Mouse (Mus musculus): Measurements from ENCODE around the gene Krtap13. TPM values are rescaled to one million over a fixed set of nuclear protein-coding genes. Genes with fewer than 3 reads are reported as not detected.
"Not testable (repeated sequence)": the region's sequence is repeated elsewhere in the genome, so short reads cannot be mapped to it uniquely, and the experiment has no call there.

Krtap13 gene
- not detected for total RNA-seq (2021)
- long read RNA-seq, experiment 1: 0 reads
- long read RNA-seq, experiment 2: 0 reads

DNA sequence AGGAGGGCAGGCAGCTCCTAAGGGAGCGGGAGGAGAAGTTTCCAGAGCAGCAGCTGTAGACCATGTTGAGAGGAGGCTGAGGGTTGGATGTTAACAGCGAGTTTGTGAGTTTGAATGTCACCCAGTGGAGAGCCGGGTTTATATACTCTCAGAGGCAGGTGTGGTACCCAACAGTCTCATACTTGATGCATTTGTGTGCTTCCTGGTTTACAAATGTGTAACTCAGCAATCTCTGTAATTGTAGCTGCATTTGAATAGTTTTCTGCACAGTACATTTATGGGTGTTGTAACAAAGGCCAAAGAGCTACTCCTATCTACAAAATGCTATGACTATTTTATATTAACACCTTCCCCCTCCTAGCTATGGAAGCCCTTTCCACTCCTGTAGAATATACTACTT is at the start of gene Krtap13:
Gene Krtap13, minus strand, starts transcription at position 101 of the 400 bp plus-strand sequence.
- DNase-seq; intact Hi-C loops (cut with DNase I): not testable (repeated sequence)

DNA sequence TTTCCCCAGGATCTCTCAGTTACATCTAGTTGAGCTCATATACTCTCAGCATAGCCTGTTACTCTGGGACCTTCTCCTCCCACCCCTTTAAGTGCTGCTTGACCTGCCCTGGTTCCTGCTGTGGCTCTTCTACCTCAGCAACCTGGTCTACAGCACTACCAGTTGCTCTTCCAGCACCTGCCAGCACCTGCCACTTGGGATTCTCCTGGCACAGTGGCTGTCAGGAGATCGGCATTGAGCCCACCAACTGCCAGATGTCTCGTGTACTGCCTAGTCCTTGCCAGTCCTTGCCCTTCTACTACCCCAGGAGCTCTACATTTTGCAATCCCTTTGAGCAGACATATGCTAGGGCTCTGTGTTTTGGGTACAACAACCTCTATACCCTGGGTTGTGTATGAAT is 35.4 kb upstream of the Krtap13 start:
- intact Hi-C loops (cut with DNase I): no loop called here
- DNase-seq: no peak

DNA sequence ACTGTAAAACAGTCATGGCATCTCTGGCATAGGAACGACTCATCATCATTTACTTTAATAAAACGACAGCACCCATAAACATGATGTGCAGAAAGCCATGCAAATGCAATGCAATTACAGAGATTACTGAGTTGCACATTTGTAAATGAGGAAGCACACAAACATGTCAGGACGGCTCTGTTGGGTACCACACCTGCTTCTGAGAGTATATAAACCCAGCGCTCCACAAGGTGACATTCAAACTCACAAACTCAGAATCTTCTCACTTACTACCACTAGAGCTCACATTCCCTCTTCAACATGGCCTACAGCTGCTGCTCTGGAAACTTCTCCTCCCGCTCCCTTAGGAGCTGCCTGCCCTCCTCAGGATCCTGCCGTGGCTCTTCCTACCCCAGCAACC is 26.2 kb upstream of the Krtap13 start, which contains the start of gene Gm5965:
Gene Gm5965, plus strand, starts transcription at position 301 of the 400 bp plus-strand sequence.
- no peak for DNase-seq
- intact Hi-C loops (cut with DNase I): no loop called here

DNA sequence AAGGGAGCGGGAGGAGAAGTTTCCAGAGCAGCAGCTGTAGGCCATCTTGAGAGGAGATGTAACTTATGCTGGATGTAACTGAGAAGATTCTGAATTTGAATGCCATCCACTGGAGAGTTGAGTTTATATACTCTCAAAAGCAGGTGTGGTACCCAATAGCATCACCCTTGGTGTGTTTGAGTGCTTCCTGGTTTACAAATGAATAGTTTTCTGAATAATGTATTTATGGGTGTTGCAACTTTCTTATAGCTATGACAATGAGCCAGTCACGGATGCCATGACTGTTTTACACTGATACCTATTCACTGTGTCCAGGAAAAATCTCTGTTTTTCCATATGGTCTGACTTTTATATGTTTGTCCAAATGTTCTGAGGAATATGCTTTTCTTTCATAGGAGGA is 22.7 kb upstream of the Krtap13 start, which contains the start of gene 2310057N15Rik:
Gene 2310057N15Rik, minus strand, starts transcription at position 101 of the 400 bp plus-strand sequence.
- intact Hi-C loops (cut with DNase I): no loop called here
- DNase-seq: no peak

DNA sequence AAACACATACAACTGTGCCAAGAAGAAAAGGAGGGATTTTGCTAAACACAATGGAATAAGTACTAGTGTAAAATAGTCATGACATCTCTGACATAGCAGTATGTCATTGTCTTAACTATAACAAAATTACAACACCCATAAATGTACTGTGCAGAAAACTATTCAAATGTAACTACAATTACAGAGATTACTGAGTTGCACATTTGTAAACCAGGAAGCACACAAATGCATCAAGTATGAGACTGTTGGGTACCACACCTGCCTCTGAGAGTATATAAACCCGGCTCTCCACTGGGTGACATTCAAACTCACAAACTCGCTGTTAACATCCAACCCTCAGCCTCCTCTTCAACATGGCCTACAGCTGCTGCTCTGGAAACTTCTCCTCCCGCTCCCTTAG is 7.1 kb upstream of the Krtap13 start, which contains the start of gene 2310034C09Rik:
Gene 2310034C09Rik, plus strand, starts transcription at position 301 of the 400 bp plus-strand sequence.
- intact Hi-C loops (cut with DNase I); DNase-seq: not testable (repeated sequence)

DNA sequence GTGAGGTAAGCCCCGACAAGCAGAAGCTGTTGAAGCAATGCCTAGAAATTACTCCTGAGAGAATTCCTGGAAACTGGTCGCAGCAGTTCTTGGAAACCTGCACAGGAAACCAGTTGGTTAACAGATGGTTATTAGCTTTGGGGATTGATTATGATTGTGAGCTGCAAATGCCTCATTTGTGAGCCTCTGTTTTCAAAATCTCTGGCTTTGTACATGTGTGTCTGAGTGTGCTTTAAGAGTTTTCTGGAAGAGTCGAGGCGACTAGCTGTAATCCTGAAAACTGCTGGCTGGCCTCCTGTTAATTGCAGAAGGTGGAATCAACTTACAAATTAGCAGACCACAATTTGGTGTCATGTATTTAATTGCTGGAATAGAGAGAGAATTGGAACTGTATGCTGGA is 3.5 kb downstream of the Krtap13 start:
- DNase-seq: no peak
- intact Hi-C loops (cut with DNase I): no loop called here

DNA sequence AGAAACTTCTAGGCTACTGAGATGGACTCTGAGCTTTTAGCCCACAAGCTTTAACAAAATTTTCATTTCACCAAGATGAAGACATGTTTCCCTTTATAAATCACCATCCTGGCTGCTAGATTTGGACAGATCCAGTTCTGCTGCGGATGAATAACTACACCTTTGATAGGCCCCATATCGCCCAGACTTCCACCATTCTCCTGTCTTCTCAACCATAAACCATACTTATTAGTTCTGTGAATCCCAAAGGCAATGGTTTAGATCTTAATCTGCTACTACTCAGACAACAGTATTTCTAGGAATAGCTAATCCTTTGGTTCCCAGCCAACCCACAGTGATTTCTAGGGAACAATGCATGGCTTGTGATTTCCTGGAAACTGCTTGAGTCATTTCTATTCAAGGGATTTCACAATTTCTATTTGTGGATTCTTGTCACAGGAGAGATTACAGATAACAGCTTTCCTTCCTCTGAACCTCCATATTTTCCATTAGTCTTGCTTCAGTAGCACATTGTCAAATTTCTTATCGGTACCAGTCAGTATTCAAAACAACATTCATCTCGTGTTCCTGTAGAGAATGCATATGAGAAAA is 6.6 kb downstream of the Krtap13 start:
- no peak for DNase-seq
- intact Hi-C loops (cut with DNase I): no loop called here

DNA sequence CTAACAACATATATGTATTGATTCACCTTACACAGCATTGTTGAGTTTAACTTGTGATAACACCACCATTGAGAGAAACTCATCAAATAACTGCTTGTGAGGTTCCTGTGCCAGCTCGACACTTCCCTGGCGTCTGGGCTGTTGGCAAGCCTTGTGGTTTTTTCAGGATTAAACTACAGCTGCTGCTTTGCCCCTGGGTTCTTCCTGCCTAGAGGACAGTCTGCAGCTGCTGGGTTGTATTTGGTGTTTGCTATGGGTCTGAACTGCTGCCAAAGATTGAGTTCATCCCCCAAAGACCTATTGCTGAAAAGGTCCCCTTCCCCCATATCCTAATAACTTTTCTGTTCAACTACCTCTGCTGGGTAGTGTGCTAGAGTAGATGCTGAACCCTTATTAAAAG is 16.0 kb downstream of the Krtap13 start:
- intact Hi-C loops (cut with DNase I): no loop called here
- no peak for DNase-seq

DNA sequence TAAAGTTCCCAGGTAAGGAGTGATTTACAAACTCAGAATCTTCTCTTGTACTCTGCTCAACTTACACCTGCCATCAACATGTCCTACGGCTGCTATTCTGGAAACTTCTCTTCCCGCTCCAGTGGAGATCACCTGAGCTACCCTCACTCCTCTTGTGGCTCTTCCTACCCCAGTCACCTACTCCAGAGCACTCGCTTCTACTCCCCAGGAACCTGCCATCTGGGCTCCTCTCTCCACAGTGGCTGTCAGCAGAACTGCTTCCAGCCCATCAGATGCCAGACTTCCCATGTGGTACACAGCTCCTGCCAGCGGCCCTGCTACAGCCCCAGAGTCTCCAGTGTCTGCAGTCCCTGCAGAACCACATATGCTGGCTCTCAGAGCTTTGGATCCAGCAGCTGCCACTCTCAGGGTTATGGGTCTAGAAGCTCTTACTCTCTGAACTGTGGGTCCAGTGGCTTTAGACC is 22.6 kb downstream of the Krtap13 start, which contains the start of gene Krtap13-1:
Gene Krtap13-1, plus strand, starts transcription at position 51 of the 464 bp plus-strand sequence.
- intact Hi-C loops (cut with DNase I): no loop called here

DNA sequence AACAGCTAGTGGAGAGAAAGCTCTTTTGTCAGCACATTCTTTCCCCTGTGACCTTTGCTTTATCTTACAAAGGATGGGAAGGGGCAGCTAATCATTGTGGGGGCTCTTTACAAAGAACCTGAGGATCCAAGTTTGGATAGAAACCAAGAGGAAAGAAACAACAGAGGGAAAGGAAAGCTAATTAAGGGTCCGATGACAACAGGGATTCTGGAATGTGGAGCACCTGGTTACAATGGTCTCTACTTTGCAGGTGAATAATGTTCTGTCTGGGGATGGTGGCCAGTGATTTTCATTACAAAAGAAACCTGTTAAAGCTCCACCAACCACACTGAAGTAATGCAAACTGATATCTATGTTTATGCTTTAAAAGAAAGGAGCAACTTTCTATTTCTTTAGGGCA is 31.4 kb downstream of the Krtap13 start:
- intact Hi-C loops (cut with DNase I): no loop called here
- no peak for DNase-seq

More for the DNA sequence above, 22.6 kb downstream of the Krtap13 start, which contains the start of gene Krtap13-1:
- peak; percentile 4 to 16 for DNase-seq

DNA sequence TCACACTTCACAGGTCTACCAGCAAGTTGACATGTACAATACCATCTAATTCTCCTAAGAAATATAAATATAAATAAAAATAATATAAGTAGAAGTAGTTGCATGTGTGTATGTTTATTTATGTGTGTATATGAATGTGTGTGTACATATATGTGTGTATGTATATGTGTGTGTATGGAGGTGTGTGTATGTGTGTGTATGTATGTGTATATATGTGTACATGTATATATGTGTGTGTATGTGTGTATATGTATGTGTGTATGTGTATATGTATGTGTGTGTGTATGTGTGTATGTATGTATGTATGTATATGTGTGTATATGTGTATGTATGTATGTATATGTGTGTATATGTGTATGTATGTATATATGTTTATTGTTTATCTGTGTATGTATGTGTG is 34.9 kb downstream of the Krtap13 start:
- DNase-seq: no peak

DNA sequence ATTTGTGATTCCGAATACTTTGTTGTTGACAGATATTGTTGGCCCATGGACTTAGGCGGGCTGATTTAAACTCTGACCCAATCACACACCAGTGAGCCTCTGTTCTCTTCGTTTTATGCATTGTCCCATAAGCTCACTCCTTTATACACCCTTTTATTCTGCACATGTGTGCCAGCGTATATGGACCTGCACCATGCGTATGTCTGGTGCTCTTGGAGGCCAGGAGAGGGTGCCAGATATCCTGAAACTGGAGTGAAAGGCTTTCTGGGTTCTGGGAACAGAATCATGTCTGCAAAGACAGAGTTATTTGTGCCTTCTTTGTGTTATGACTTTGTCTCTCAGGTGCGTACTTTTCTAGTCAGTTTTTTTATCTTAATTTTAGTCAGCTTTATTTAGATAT is 40.2 kb downstream of the Krtap13 start:
- DNase-seq: no peak
- intact Hi-C loops (cut with DNase I): no loop called here

More for the DNA sequence above, 34.9 kb downstream of the Krtap13 start:
- intact Hi-C loops (cut with DNase I): no loop called here

DNA sequence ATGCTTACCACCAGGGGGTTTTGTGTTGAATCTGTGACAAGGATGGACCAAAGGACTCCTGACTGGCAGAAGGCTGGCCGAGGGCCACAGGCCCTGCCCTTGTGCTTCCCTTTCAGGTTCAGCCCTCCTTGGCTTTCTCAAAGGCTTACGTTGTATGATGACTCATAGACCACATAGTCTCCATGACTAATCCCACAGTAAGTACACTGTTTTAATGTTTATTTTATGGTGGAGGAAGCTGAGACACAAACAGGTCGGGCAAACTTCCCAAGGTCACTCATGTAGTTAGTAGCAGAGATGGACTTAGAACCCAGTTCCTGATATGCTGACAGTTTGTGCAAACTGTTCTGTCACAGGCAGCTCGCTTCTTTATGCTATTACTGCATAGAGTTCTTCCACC is 40.7 kb downstream of the Krtap13 start:
- no peak for DNase-seq
- intact Hi-C loops (cut with DNase I): no loop called here

DNA sequence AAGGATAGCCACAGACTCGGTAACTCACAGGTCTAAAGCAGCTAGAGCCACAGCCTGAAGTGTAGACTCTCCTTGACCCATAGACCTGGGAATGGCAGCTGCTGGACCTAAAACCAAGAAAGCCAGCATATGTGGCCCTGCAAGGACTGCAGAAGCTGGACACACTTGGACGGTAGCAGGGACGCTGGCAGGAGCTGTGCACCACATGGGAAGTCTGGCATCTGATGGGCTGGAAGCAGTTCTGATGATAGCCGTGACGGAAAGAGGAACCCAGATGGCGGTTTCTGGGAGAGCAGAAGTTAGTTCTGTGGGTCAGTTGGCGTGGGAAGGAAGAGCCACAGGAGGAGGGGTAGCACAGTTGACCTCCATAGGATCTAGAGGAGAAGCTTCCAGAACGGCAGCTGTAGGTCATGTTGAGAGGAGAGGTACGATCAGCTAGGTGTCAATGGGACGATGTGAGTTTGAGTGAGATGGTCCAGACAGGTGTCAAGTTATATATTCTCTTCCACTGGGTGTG is 43.9 kb downstream of the Krtap13 start, which contains the start of gene 2310061N02Rik:
Gene 2310061N02Rik, minus strand, starts transcription at position 467 of the 517 bp plus-strand sequence.
- DNase-seq: no peak
- intact Hi-C loops (cut with DNase I): no loop called here

DNA sequence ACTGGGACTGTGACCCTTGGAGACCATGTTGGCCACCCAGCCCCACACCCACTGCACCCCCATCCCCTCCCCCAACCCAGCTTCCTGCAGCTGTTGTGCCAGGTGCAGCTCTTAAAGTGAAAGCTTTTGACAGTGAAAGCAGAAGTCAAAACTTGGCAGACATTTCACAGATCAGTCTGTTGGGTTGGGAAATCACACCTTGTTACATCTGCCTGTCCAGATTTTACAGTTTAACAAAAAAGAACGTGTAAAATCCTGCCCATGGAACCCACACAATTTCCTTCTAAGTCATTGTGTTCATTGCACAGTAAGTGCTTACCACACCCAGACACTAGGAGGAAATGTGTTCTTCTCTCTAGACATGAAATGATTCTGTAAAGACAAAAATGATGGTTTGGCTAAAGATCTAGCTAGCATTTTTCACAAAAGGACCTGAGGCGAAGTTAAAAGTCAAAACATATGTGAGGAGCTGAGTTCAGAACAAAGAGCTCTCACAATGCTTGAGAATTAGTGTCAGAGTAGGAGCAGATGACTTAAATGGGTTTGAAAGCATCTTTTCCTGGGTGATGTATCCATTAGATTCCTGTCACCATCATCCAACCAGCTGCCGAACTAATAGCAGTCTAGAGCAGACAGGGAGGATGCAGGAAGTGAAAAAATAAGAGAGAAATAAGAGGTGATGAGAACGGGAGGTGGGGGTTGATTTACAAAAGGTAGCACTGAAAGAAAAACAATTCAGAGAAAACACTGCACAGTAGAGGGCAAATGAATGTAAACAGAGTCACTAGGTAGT is 50.2 kb downstream of the Krtap13 start:
- intact Hi-C loops (cut with DNase I): no loop called here
- DNase-seq: no peak

Other genes with a start within 250 kb of the Krtap13 start
- gene Cldn17, start 244.7 kb downstream of the Krtap13 start, total RNA-seq (2021): not detected
- gene Cldn8, start 188.5 kb downstream of the Krtap13 start, total RNA-seq (2021): not detected
- gene Krtap24-1, start 139.4 kb downstream of the Krtap13 start, total RNA-seq (2021): not detected
- under 1 TPM in 1 of 2 experiments, not detected in 1; 0.49 TPM for gene 2310079G19Rik, start 124.0 kb downstream of the Krtap13 start, total RNA-seq (2021)
- not detected for gene Krtap26-1, start 103.8 kb downstream of the Krtap13 start, total RNA-seq (2021)
- gene Krtap27-1, start 80.0 kb downstream of the Krtap13 start, total RNA-seq (2021): not detected
- not detected for gene 2310061N02Rik, start 43.7 kb downstream of the Krtap13 start, total RNA-seq (2021)
- gene Krtap13-1, start 22.8 kb downstream of the Krtap13 start, total RNA-seq (2021): not detected
- not detected for gene 2310034C09Rik, start 7.2 kb upstream of the Krtap13 start, total RNA-seq (2021)
- gene 2310057N15Rik, start 22.6 kb upstream of the Krtap13 start, total RNA-seq (2021): not detected
- gene Gm5965, start 26.3 kb upstream of the Krtap13 start, total RNA-seq (2021): not detected
- gene Gm20741, start 60.6 kb upstream of the Krtap13 start, total RNA-seq (2021): not detected
- not detected for gene Krtap15, start 68.6 kb upstream of the Krtap13 start, total RNA-seq (2021)
- not detected for gene Krtap14, start 74.5 kb upstream of the Krtap13 start, total RNA-seq (2021)
- not detected for gene Krtap19-1, start 117.8 kb upstream of the Krtap13 start, total RNA-seq (2021)
- not detected for gene Krtap19-2, start 122.6 kb upstream of the Krtap13 start, total RNA-seq (2021)
- gene Krtap19-3, start 126.4 kb upstream of the Krtap13 start, total RNA-seq (2021): not detected
- gene Krtap19-4, start 133.5 kb upstream of the Krtap13 start, total RNA-seq (2021): not detected
- not detected for gene Krtap19-5, start 144.8 kb upstream of the Krtap13 start, total RNA-seq (2021)
- gene Krtap19-9b, start 180.6 kb upstream of the Krtap13 start, total RNA-seq (2021): not detected
- not detected for gene Krtap16-3, start 211.2 kb upstream of the Krtap13 start, total RNA-seq (2021)